Mouse (Mus musculus): ENCODE data around the gene Camta1.

DNA sequence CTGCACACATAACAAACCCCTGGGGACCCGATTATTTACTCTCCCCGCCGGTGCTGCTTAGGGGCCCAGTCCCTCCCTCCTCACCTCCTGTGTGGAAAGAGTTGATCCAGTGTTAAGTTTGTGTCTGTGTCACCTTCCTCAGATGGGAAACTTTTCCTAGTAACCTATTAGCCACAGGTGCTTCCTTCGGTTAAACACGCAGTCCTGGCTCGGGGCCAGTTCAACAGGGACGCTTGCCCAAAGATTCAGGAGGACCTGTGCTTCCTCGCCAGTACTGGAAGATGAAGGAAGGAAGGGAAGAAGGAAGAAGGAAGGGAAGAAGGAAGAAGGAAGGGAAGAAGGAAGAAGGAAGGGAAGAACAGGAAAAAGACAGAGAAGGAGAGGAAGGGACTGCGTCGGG is 312.2 kb downstream of the Camta1 start:
- no peak for TF ChIP-seq CTCF (IDR thresholded peaks at IDR 0.05; ENCODE audit: low read depth, low read length)
- TF ChIP-seq POLR2A (IDR thresholded peaks at IDR 0.05; ENCODE audit: extremely low read depth, insufficient read depth, low read length), result no peak

Measured in liver, adult 2 months (tissue).